Mouse (Mus musculus) hindbrain, postnatal 0 days (tissue): ENCODE data around the gene Ctdspl. TPM values are rescaled to one million over a fixed set of nuclear protein-coding genes. Genes with fewer than 3 reads are reported as not detected.

Experiments
- ATAC-seq: fragments of 200-750 bp; cut with Nextera tagmentation; 2 replicates; pipeline ENCODE4 v1.8.0; 2017; ENCODE audit warnings: mild to moderate bottlenecking, moderate TSS enrichment, moderate library complexity
- DNase-seq: peaks from one replicate; pipeline ENCODE4 v3.0.0-alpha.2; 2015; ENCODE audit warnings: low spot score
- H3K27ac ChIP-seq: fragments of 300-500 bp; sonication (generic); 2 replicates; pipeline ENCODE4 v1.5.1; 2014; ENCODE audit warnings: mild to moderate bottlenecking
- H3K27me3 ChIP-seq: fragments of 300-500 bp; sonication (generic); 2 replicates; pipeline ENCODE4 v1.6.1; 2014; ENCODE audit warnings: low read length, mixed read lengths; ENCODE audit not compliant: insufficient read depth
- H3K36me3 ChIP-seq: fragments of 300-500 bp; sonication (generic); 2 replicates; pipeline ENCODE4 v1.6.1; 2014; ENCODE audit warnings: low read length, mixed read lengths; ENCODE audit not compliant: insufficient read depth
- H3K4me1 ChIP-seq: fragments of 300-500 bp; sonication (generic); 2 replicates; pipeline ENCODE4 v1.6.1; 2014; ENCODE audit warnings: antibody characterized with exemption, low read length, mixed read lengths; ENCODE audit not compliant: insufficient read depth
- H3K4me2 ChIP-seq: fragments of 300-500 bp; sonication (generic); 2 replicates; pipeline ENCODE4 v1.6.1; 2014; ENCODE audit warnings: low read depth, mild to moderate bottlenecking, low read length, moderate library complexity, mixed read lengths
- H3K4me3 ChIP-seq: fragments of 300-500 bp; sonication (generic); 2 replicates; pipeline ENCODE4 v1.5.1; 2014; ENCODE audit warnings: low read length
- H3K9ac ChIP-seq: fragments of 300-500 bp; sonication (generic); replicated peaks from 2 replicates; pipeline ENCODE4 v1.6.1; 2014; ENCODE audit warnings: mild to moderate bottlenecking, low read length, moderate library complexity, mixed read lengths
- H3K9me3 ChIP-seq: fragments of 300-500 bp; sonication (generic); 2 replicates; pipeline ENCODE4 v1.6.1; 2016; ENCODE audit warnings: low read length, mixed read lengths
- CTCF ChIP-seq: IDR thresholded peaks from 2 replicates; pipeline ENCODE4 v1.5.1; 2016; ENCODE audit warnings: antibody characterized with exemption, control low read depth, low read depth
- WGBS: fragments of 180-500 bp; shearing (Covaris S2); extraction: QIAGEN DNeasy Blood & Tissue Kit; methylation state at CpG from one replicate; pipeline ENCODE4 v1.1.7; 2014; 5-methylcytosine and 5-hydroxymethylcytosine counted together
- polyA plus RNA-seq: library from polyadenylated mRNA; unstranded; fragments of >200 nt; fragmentation: Nextera tagmentation; extraction: Ambion mirVana; gene quantifications from 2 replicates; pipeline ENCODE4 v1.2.1, GENCODE M21; 2015
- total RNA-seq: library from RNA; depleted of rRNA; stranded (reverse); fragments of >200 nt; gene quantifications from 2 replicates; pipeline ENCODE4 v1.2.3, GENCODE M21; 2014

Gene Ctdspl
- total and polyA plus RNA-seq, 2 experiments from 2014 or later = 5.5 to 8.4 TPM

GRCm38 (mm10) chr9:118943941-118944340 lies 17.7 kb downstream of the Ctdspl start:
- no peak for TF ChIP-seq CTCF
- H3K9ac ChIP-seq = no peak overlapping the region
- no peak overlapping the region for H3K27ac ChIP-seq
- H3K27me3 ChIP-seq = no peaks in the 10 kb centered on the region
- ATAC-seq (no peak), DNase-seq (no peak)
- H3K4me1 ChIP-seq = no peaks in the 10 kb centered on the region
- H3K9me3 ChIP-seq = no peaks in the 10 kb centered on the region
- H3K36me3 ChIP-seq = no peaks in the 10 kb centered on the region
- no peak overlapping the region for H3K4me3 ChIP-seq
- no peak overlapping the region for H3K4me2 ChIP-seq
- 62% methylated on average over 5 of the region's 5 CpGs for WGBS

- Histone ChIP-seq H3K4me1 (no peaks in the 10 kb centered on the region), H3K9ac (no peak overlapping the region), H3K27ac (no peak overlapping the region), H3K9me3 (no peaks in the 10 kb centered on the region), H3K4me2 (no peak overlapping the region), H3K27me3 (no peaks in the 10 kb centered on the region), H3K36me3 (no peaks in the 10 kb centered on the region), H3K4me3 (no peak overlapping the region)
- ATAC-seq (no peak), DNase-seq (no peak)
- no peak for TF ChIP-seq CTCF
- 71% methylated on average over 12 of the region's 12 CpGs for WGBS
Observed at GRCm38 (mm10) chr9:118944388-118944787, 18.1 kb downstream of the Ctdspl start.

- DNase-seq = no peak
- TF ChIP-seq CTCF = no peak
- Histone ChIP-seq H3K9ac (no peak overlapping the region), H3K27ac (no peak overlapping the region), H3K27me3 (no peaks in the 10 kb centered on the region), H3K36me3 (no peaks in the 10 kb centered on the region), H3K4me3 (no peak overlapping the region), H3K4me1 (no peaks in the 10 kb centered on the region), H3K4me2 (no peak overlapping the region), H3K9me3 (no peaks in the 10 kb centered on the region)
- ATAC-seq = no peak
- WGBS = 75% methylated on average over 5 of the region's 5 CpGs
Observed at GRCm38 (mm10) chr9:118948486-118948885, 22.2 kb downstream of the Ctdspl start.

GRCm38 (mm10) chr9:118949124-118949523 lies 22.9 kb downstream of the Ctdspl start:
- 84% methylated on average over 8 of the region's 8 CpGs for WGBS
- H3K36me3 ChIP-seq = no peaks in the 10 kb centered on the region
- no peaks in the 10 kb centered on the region for H3K27me3 ChIP-seq
- no peak overlapping the region for H3K27ac ChIP-seq
- no peak overlapping the region for H3K9ac ChIP-seq
- H3K4me1 ChIP-seq = no peaks in the 10 kb centered on the region
- no peak overlapping the region for H3K4me2 ChIP-seq
- DNase-seq (no peak), ATAC-seq (no peak)
- H3K9me3 ChIP-seq = no peaks in the 10 kb centered on the region
- H3K4me3 ChIP-seq = no peak overlapping the region
- TF ChIP-seq CTCF = no peak

DNA sequence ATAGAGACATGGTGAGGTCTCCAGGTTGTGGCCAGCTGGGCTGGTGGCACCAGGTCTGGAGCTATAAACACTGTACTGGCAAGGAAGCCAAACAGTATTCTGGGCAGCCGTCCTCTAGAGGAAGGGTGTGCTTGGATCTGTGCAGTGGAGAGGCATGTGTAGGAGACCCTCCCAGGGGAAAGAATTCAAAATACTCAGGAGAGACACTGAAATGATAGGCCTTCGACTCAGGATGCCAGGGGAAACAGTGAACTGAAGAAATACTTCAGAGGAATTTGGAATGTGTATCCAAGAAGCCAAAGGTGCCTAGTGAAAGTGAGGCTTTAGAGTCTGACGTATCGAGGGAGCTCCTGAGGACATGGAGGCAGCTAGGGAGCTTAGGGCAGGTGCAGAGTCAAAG lies 23.4 kb downstream of the Ctdspl start:
- Histone ChIP-seq H3K9ac (no peak overlapping the region), H3K27me3 (no peaks in the 10 kb centered on the region), H3K4me2 (no peak overlapping the region), H3K36me3 (no peaks in the 10 kb centered on the region), H3K9me3 (no peaks in the 10 kb centered on the region), H3K27ac (no peak overlapping the region), H3K4me1 (no peaks in the 10 kb centered on the region), H3K4me3 (no peak overlapping the region)
- no peak for ATAC-seq
- no peak for TF ChIP-seq CTCF
- WGBS = 67% methylated on average over 4 of the region's 4 CpGs
- no peak for DNase-seq

DNA sequence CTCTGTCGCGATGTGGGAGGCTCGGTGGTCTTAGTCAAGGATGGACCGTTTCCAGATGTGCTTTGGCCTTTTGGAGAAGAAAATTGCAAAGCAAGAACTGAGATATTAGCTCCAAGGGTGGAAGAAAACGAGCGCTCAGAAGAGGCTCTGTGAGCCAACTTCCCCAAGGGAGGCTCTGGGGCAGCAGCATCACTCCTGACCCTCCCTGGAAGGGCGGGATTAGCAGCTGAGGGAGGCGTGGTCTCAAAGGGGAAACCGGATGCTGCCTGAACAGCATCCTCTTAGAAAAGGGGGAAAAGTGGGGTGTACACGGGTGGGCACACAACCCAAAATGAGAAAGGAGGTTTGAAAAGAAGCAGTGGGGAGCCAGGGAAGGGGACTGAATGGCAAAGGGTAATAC lies 23.8 kb downstream of the Ctdspl start:
- 74% methylated on average over 10 of the region's 10 CpGs for WGBS
- Histone ChIP-seq H3K4me1 (no peaks in the 10 kb centered on the region), H3K4me2 (no peak overlapping the region), H3K9me3 (no peaks in the 10 kb centered on the region), H3K27me3 (no peaks in the 10 kb centered on the region), H3K36me3 (no peaks in the 10 kb centered on the region), H3K4me3 (no peak overlapping the region), H3K9ac (no peak overlapping the region), H3K27ac (no peak overlapping the region)
- ATAC-seq = no peak
- TF ChIP-seq CTCF = no peak
- no peak for DNase-seq

DNA sequence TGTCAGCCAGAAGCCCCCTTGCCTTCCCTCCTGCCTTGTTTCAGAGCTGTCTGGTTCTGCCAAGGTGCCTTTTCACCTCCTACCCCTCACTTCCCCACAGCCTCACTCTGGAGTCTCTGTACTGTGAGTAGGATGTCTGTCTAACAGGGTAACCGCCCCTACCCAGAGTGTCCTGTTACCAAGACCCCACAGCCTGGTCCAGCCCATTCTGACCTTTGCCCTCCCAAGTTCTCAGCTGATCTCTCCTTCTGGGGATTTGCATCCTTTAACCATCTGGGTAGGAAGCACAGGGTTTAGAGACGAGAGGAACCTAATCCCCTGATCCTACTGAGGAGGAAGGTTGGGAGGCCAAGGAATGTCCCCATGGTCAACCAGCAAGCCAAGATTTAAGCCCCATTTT lies 24.5 kb downstream of the Ctdspl start:
- Histone ChIP-seq H3K9me3 (no peaks in the 10 kb centered on the region), H3K27ac (no peak overlapping the region), H3K4me1 (no peaks in the 10 kb centered on the region), H3K4me3 (no peak overlapping the region), H3K27me3 (no peaks in the 10 kb centered on the region), H3K4me2 (no peak overlapping the region), H3K9ac (no peak overlapping the region), H3K36me3 (no peaks in the 10 kb centered on the region)
- 77% methylated on average over 2 of the region's 2 CpGs for WGBS
- no peak for TF ChIP-seq CTCF
- DNase-seq (no peak), ATAC-seq (no peak)
